Mouse (Mus musculus) CH12.LX (cell line): ENCODE data around the gene Tle3. TPM values are rescaled to one million over a fixed set of nuclear protein-coding genes. Genes with fewer than 3 reads are reported as not detected.

Experiments used
- DNase-seq: peaks from one replicate; pipeline ENCODE4 v3.0.0-alpha.2; 2013; ENCODE audit errors: extremely low read depth
- H3K27ac ChIP-seq: 2 replicates; pipeline ENCODE4 v1.5.1; 2012; ENCODE audit warnings: low read depth, mild to moderate bottlenecking, control low read depth, moderate library complexity; ENCODE audit not compliant: insufficient read depth
- H3K27me3 ChIP-seq: replicated peaks from 2 replicates; pipeline ENCODE3; 2012; ENCODE audit warnings: inconsistent platforms
- H3K36me3 ChIP-seq, 2 experiments: replicated peaks in 1 of 2; 2 replicates each; pipeline versions ENCODE3 to v1.6.1; 2012; ENCODE audit warnings: inconsistent platforms in 1 of 2, low read length in 1 of 2, mild to moderate bottlenecking in 1 of 2, mixed read lengths in 1 of 2, moderate library complexity in 1 of 2; ENCODE audit not compliant: control insufficient read depth in 1 of 2, insufficient read depth in 1 of 2
- H3K4me1 ChIP-seq, 2 experiments: 2 replicates each; pipeline ENCODE4 v1.6.1; 2012; ENCODE audit warnings: inconsistent platforms in 1 of 2, moderate library complexity in 1 of 2; ENCODE audit not compliant: insufficient read depth in 2 of 2, control insufficient read depth in 1 of 2
- H3K4me2 ChIP-seq: 2 replicates; pipeline ENCODE4 v1.6.1; 2012; ENCODE audit warnings: low read depth, mild to moderate bottlenecking, control low read depth; ENCODE audit not compliant: poor library complexity, insufficient read depth, severe bottlenecking
- H3K4me3 ChIP-seq, 3 experiments: fragments of 150-350 bp in 1 of 3; sonication (generic) in 1 of 3; replicated peaks in 1 of 3; 2 replicates each; pipeline versions ENCODE3 to v1.5.1; 2011 to 2012; ENCODE audit warnings: low read depth in 2 of 3, low read length in 2 of 3, mild to moderate bottlenecking in 2 of 3, moderate library complexity in 2 of 3, control low read depth in 1 of 3, improper control_type of control experiment in 1 of 3, inconsistent platforms in 1 of 3, mixed read lengths in 1 of 3; ENCODE audit not compliant: poor library complexity in 1 of 3
- H3K79me2 ChIP-seq: replicated peaks from 2 replicates; pipeline ENCODE4 v1.6.1; 2012; ENCODE audit warnings: mild to moderate bottlenecking, moderate library complexity; ENCODE audit not compliant: control insufficient read depth, poor library complexity, insufficient read depth, severe bottlenecking; ENCODE audit errors: extremely low read depth
- H3K9ac ChIP-seq: 2 replicates; pipeline ENCODE4 v1.6.1; 2012; ENCODE audit warnings: low read depth, mild to moderate bottlenecking, control low read depth, moderate library complexity; ENCODE audit not compliant: insufficient read depth
- H3K9me3 ChIP-seq: replicated peaks from 2 replicates; pipeline ENCODE3; 2012; ENCODE audit warnings: low read length, inconsistent platforms, mixed read lengths
- BHLHE40 ChIP-seq: IDR thresholded peaks from 2 replicates; pipeline ENCODE4 v1.6.1; 2011; ENCODE audit warnings: mild to moderate bottlenecking, low read depth, low read length, improper control_type of control experiment
- CHD1 ChIP-seq: IDR thresholded peaks from 2 replicates; pipeline ENCODE4 v1.6.1; 2012; ENCODE audit warnings: low read depth, low read length, improper control_type of control experiment, inconsistent platforms
- E2F4 ChIP-seq: IDR thresholded peaks from 2 replicates; pipeline ENCODE4 v1.6.1; 2011; ENCODE audit warnings: low read depth, low read length, improper control_type of control experiment; ENCODE audit not compliant: insufficient replicate concordance
- ELF1 ChIP-seq: IDR thresholded peaks from 2 replicates; pipeline ENCODE4 v1.6.1; 2014; ENCODE audit warnings: low read depth, mild to moderate bottlenecking, inconsistent platforms, low read length, improper control_type of control experiment
- EP300 ChIP-seq: IDR thresholded peaks from 2 replicates; pipeline ENCODE4 v1.6.1; 2011; ENCODE audit warnings: low read length, improper control_type of control experiment
- ETS1 ChIP-seq: conservative IDR thresholded peaks from 2 replicates; pipeline ENCODE4 v1.6.1; 2012; ENCODE audit warnings: low read depth, mild to moderate bottlenecking, inconsistent platforms, low read length, improper control_type of control experiment, moderate library complexity
- GABPA ChIP-seq: IDR thresholded peaks from 2 replicates; pipeline ENCODE4 v1.6.1; 2012; ENCODE audit warnings: low read depth, low read length, improper control_type of control experiment, inconsistent platforms; ENCODE audit not compliant: insufficient replicate concordance
- HCFC1 ChIP-seq: IDR thresholded peaks from 2 replicates; pipeline ENCODE4 v1.6.1; 2012; ENCODE audit warnings: low read depth, mild to moderate bottlenecking, inconsistent platforms, low read length, improper control_type of control experiment
- JUN ChIP-seq: IDR thresholded peaks from 2 replicates; pipeline ENCODE4 v1.6.1; 2011; ENCODE audit warnings: low read depth, mild to moderate bottlenecking, low read length, improper control_type of control experiment, moderate library complexity; ENCODE audit not compliant: insufficient read depth
- KAT2A ChIP-seq: IDR thresholded peaks from 2 replicates; pipeline ENCODE4 v1.6.1; 2012; ENCODE audit warnings: low read length, improper control_type of control experiment, inconsistent platforms; ENCODE audit not compliant: insufficient replicate concordance
- MAFK ChIP-seq: IDR thresholded peaks from 2 replicates; pipeline ENCODE4 v1.6.1; 2011; ENCODE audit warnings: low read length, improper control_type of control experiment; ENCODE audit not compliant: insufficient replicate concordance
- MAX ChIP-seq: IDR thresholded peaks from 2 replicates; pipeline ENCODE4 v1.6.1; 2011; ENCODE audit warnings: low read length, improper control_type of control experiment
- MXI1 ChIP-seq: IDR thresholded peaks from 2 replicates; pipeline ENCODE4 v1.6.1; 2011; ENCODE audit warnings: mild to moderate bottlenecking, low read depth, low read length, improper control_type of control experiment
- POLR2AphosphoS2 ChIP-seq: IDR thresholded peaks from 2 replicates; pipeline ENCODE4 v1.6.1; 2011; ENCODE audit warnings: low read depth, low read length, improper control_type of control experiment
- RCOR1 ChIP-seq: conservative IDR thresholded peaks from 2 replicates; pipeline ENCODE4 v1.6.1; 2012; ENCODE audit warnings: low read depth, mild to moderate bottlenecking, inconsistent platforms, low read length, improper control_type of control experiment
- SIN3A ChIP-seq: IDR thresholded peaks from 2 replicates; pipeline ENCODE4 v1.6.1; 2012; ENCODE audit warnings: low read length, improper control_type of control experiment, inconsistent platforms
- SMC3 ChIP-seq: IDR thresholded peaks from 2 replicates; pipeline ENCODE4 v1.6.1; 2011; ENCODE audit warnings: low read depth, low read length, improper control_type of control experiment
- TBP ChIP-seq: conservative IDR thresholded peaks from 2 replicates; pipeline ENCODE4 v1.6.1; 2011; ENCODE audit warnings: low read depth, low read length, improper control_type of control experiment
- UBTF ChIP-seq: IDR thresholded peaks from 2 replicates; pipeline ENCODE4 v1.6.1; 2012; ENCODE audit warnings: low read depth, mild to moderate bottlenecking, inconsistent platforms, low read length, improper control_type of control experiment, moderate library complexity
- USF1 ChIP-seq: IDR thresholded peaks from 2 replicates; pipeline ENCODE4 v1.6.1; 2014; ENCODE audit warnings: low read depth, mild to moderate bottlenecking, inconsistent platforms, low read length, improper control_type of control experiment
- ZC3H11A ChIP-seq: IDR thresholded peaks from 2 replicates; pipeline ENCODE4 v1.6.1; 2012; ENCODE audit warnings: low read depth, mild to moderate bottlenecking, inconsistent platforms, low read length, improper control_type of control experiment
- ZKSCAN1 ChIP-seq: IDR thresholded peaks from 2 replicates; pipeline ENCODE4 v1.6.1; 2012; ENCODE audit warnings: low read depth, inconsistent platforms, low read length, improper control_type of control experiment, borderline replicate concordance
- dilution Hi-C: fragments of 300-500 bp; cut with MboI; formaldehyde crosslinking; loops from 2 replicates; pipeline ENCODE4 v1.14.3; 2020; ENCODE audit warnings: low sequenced_read_pairs; ENCODE audit not compliant: extremely low pct_unique_long_range_greater_than_20kb, extremely low pct_ligation_motif_present
- in situ Hi-C: fragments of 300-500 bp; cut with MboI; formaldehyde crosslinking; loops from 3 replicates; pipeline ENCODE4 v1.14.3; 2019; ENCODE audit warnings: low sequenced_read_pairs, low pct_ligation_motif_present, low pct_unique_long_range_greater_than_20kb, mixed read lengths
- polyA plus RNA-seq: library from polyadenylated mRNA; unstranded; fragments of >175 nt; gene quantifications from 2 replicates; pipeline ENCODE4 v1.2.1, GENCODE M21; 2012; ENCODE audit warnings: low read depth; ENCODE audit not compliant: insufficient read length
- total RNA-seq, 2 experiments: library from RNA; depleted of rRNA; stranded (reverse); fragments of 300-350 nt in 1 of 2; fragments of >200 nt in 1 of 2; gene quantifications; 2 replicates each; pipeline ENCODE4 v1.2.3; 2012 to 2014

Gene Tle3
- total and polyA plus RNA-seq, 3 experiments: 8.1 to 29.1 (median 22.8) TPM

GRCm38 (mm10) chr9:61359741-61360140 is 12.4 kb upstream of the Tle3 start:
- DNase-seq: no peak
- Histone ChIP-seq H3K4me1 (peaks cover 0 to 4% of the 10 kb centered on the region in 2 experiments; a peak in 1 of 4 replicates), H3K4me3 (no peak overlapping the region), H3K4me2 (no peak overlapping the region), H3K36me3 (no peaks in the 10 kb centered on the region), H3K79me2 (no peaks in the 10 kb centered on the region), H3K9ac (no peak overlapping the region), H3K27me3 (peaks cover 9% of the 10 kb centered on the region), H3K27ac (no peak overlapping the region), H3K9me3 (peaks cover 12% of the 10 kb centered on the region)
- TF ChIP-seq ETS1 (no peak), ZKSCAN1 (no peak), MAFK (no peak), RCOR1 (no peak), EP300 (no peak), SIN3A (no peak), MAX (no peak), MXI1 (no peak), TBP (no peak), BHLHE40 (no peak), UBTF (no peak), SMC3 (no peak), CHD1 (no peak), E2F4 (no peak)
- dilution Hi-C loops: no loop called here
- in situ Hi-C loops: loop anchor here (25.0 kb wide), 1 partner anchor 478 kb away; no protein-coding TSS in a partner anchor

DNA sequence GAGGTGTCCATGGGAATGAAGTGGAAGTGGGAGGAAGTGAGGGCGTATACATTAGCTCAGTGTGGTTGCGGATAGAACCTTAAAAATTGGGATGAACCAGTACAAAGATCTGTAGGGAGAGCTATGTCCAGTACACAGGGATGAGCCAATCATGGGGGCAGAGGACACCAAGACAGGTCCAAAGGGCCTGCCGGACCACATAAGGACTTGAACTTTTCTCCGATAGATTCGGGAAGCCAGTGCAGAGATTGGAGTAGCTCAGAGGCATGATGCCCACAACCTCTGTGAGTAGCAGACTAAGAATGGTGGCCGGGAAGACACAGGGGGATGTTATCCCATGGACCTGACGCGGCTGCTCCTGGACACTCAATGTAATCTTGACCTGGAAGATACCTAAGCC is 12.0 kb upstream of the Tle3 start:
- no peaks in the 10 kb centered on the region for H3K36me3 ChIP-seq
- no peak overlapping the region for H3K27ac ChIP-seq
- H3K9me3 ChIP-seq: peaks cover 12% of the 10 kb centered on the region
- no peak overlapping the region for H3K4me3 ChIP-seq
- no peak for DNase-seq
- H3K9ac ChIP-seq: no peak overlapping the region
- H3K27me3 ChIP-seq: peaks cover 10% of the 10 kb centered on the region
- in situ Hi-C loops: loop anchor here (25.0 kb wide), 1 partner anchor 477 kb away; no protein-coding TSS in a partner anchor
- peaks cover 0 to 4% of the 10 kb centered on the region in 2 experiments; a peak in 1 of 4 replicates for H3K4me1 ChIP-seq
- H3K79me2 ChIP-seq: no peaks in the 10 kb centered on the region
- dilution Hi-C loops: no loop called here
- H3K4me2 ChIP-seq: no peak overlapping the region
- no peak for TF ChIP-seq JUN
- TF ChIP-seq ELF1: no peak
- no peak for TF ChIP-seq E2F4
- TF ChIP-seq CHD1: no peak
- no peak for TF ChIP-seq HCFC1
- TF ChIP-seq POLR2AphosphoS2: no peak
- no peak for TF ChIP-seq GABPA
- no peak for TF ChIP-seq USF1
- no peak for TF ChIP-seq ZC3H11A
- TF ChIP-seq ETS1: no peak
- no peak for TF ChIP-seq KAT2A
- no peak for TF ChIP-seq BHLHE40
- no peak for TF ChIP-seq UBTF
